Mouse (Mus musculus) limb, embryonic 14.5 days (tissue): ENCODE data around the gene Kirrel3. TPM values are rescaled to one million over a fixed set of nuclear protein-coding genes. Genes with fewer than 3 reads are reported as not detected.

Experiments
- ATAC-seq: fragments of 200-750 bp; cut with Nextera tagmentation; 2 replicates; pipeline ENCODE4 v1.8.0; 2017; ENCODE audit warnings: low read depth, moderate number of reproducible peaks, moderate TSS enrichment; ENCODE audit not compliant: low FRiP score
- DNase-seq: peaks from one replicate; pipeline ENCODE4 v3.0.0-alpha.2; 2015; ENCODE audit warnings: low spot score
- H3K27ac ChIP-seq: fragments of 300-500 bp; sonication (generic); replicated peaks from 2 replicates; pipeline ENCODE4 v1.5.1; 2014; ENCODE audit warnings: low read depth, mild to moderate bottlenecking, low read length, moderate library complexity, mixed read lengths
- H3K27me3 ChIP-seq: fragments of 300-500 bp; sonication (generic); 2 replicates; pipeline ENCODE4 v1.6.1; 2014; ENCODE audit warnings: low read length, mixed read lengths; ENCODE audit not compliant: control insufficient read depth, insufficient read depth
- H3K36me3 ChIP-seq: fragments of 300-500 bp; sonication (generic); 2 replicates; pipeline ENCODE4 v1.6.1; 2014; ENCODE audit warnings: mild to moderate bottlenecking, low read length, moderate library complexity, mixed read lengths; ENCODE audit not compliant: control insufficient read depth, insufficient read depth
- H3K4me1 ChIP-seq: fragments of 300-500 bp; sonication (generic); 2 replicates; pipeline ENCODE4 v1.6.1; 2014; ENCODE audit warnings: antibody characterized with exemption, low read length, mixed read lengths; ENCODE audit not compliant: control insufficient read depth, insufficient read depth
- H3K4me2 ChIP-seq: fragments of 300-500 bp; sonication (generic); replicated peaks from 2 replicates; pipeline ENCODE4 v1.6.1; 2014; ENCODE audit warnings: low read depth, mild to moderate bottlenecking, low read length, moderate library complexity; ENCODE audit not compliant: severe bottlenecking
- H3K4me3 ChIP-seq: fragments of 300-500 bp; sonication (generic); replicated peaks from 2 replicates; pipeline ENCODE4 v1.5.1; 2014; ENCODE audit warnings: low read length
- H3K9ac ChIP-seq: fragments of 300-500 bp; sonication (generic); 2 replicates; pipeline ENCODE4 v1.6.1; 2014; ENCODE audit warnings: mild to moderate bottlenecking, low read depth, low read length, moderate library complexity; ENCODE audit not compliant: severe bottlenecking
- H3K9me3 ChIP-seq: fragments of 300-500 bp; sonication (generic); 2 replicates; pipeline ENCODE4 v1.6.1; 2016; ENCODE audit warnings: low read length; ENCODE audit not compliant: control insufficient read depth
- POLR2A ChIP-seq: fragments of 200-500 bp; IDR thresholded peaks from 2 replicates; pipeline ENCODE4 v1.8.0; 2012; ENCODE audit warnings: inconsistent platforms, mild to moderate bottlenecking, moderate library complexity, borderline replicate concordance; ENCODE audit not compliant: insufficient read depth, insufficient read length; ENCODE audit errors: extremely low read depth
- WGBS: fragments of 180-500 bp; shearing (Covaris S2); extraction: QIAGEN DNeasy Blood & Tissue Kit; methylation state at CpG from one replicate; pipeline ENCODE4 v1.1.7; 2014; 5-methylcytosine and 5-hydroxymethylcytosine counted together
- polyA plus RNA-seq, 2 experiments: library from polyadenylated mRNA; depleted of rRNA in 1 of 2; stranded (reverse) in 1 of 2; unstranded in 1 of 2; fragments of >200 nt; fragmentation: Nextera tagmentation in 1 of 2; extraction: Ambion mirVana in 1 of 2; gene quantifications; 2 replicates each; pipeline versions ENCODE4 v1.2.1 to v1.2.3; 2012 to 2014

Kirrel3 gene
- polyA plus RNA-seq, 2 experiments, result 10.1 to 14.6 TPM

DNA sequence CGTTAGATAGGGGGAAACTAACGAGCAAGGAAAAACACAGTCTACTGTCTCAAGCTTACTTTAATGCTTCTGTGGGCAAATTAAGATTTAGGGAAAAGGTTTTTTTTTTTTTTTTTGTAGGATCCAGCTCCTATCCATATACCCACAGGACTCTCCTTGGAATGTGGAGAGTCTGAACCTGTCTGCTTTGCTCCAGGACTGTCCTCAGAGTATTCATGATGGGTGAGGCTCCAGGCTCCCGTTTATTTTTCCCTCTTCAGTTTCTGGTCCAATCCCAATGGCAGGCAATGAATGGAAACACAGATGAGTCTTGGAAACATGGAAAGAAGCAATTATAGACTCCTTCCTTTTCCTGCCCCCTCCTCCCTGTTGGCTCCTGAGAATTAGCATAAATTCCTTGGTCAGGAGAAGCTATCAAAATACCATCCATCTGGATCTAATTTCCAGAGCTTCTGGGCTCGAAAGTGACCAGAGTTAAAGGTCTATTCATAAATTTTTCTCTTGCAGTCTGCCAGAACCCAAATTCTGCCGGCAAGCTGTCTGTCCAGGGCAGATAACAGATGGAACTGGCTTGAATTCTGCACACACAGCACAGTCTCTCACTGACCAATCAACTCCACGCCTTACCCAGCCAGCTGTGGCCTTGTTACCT, 312.1 kb downstream of the Kirrel3 start:
- 23% methylated on average over 6 of the region's 6 CpGs for WGBS
- no peaks in the 10 kb centered on the region for H3K36me3 ChIP-seq

DNA sequence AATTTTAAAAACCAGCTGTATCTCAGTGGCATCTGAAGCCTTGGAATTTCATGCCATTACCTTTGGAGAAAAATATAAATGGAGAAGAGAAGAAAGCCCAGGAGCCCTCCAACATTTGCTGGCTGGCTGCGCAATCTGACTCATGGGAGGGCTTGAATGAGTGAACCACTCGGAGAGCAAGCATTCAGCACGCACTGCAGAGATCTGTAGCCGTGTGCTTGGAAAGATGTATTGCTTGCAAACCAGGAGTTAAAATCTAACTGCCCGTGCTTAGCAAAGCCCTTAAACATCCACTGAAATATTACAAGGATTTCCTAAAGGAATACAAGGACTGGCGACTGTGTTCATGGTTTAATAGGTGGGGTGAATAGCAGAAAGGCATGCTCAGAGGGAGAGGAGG, 316.0 kb downstream of the Kirrel3 start:
- no peaks in the 10 kb centered on the region for H3K9me3 ChIP-seq
- H3K4me1 ChIP-seq, result peaks cover 9% of the 10 kb centered on the region
- H3K4me2 ChIP-seq, result no peak overlapping the region
- H3K27me3 ChIP-seq, result no peaks in the 10 kb centered on the region
- H3K4me3 ChIP-seq, result no peak overlapping the region
- ATAC-seq, result no peak
- WGBS, result 58% methylated on average over 6 of the region's 6 CpGs
- no peak for DNase-seq
- no peaks in the 10 kb centered on the region for H3K36me3 ChIP-seq
- no peak overlapping the region for H3K9ac ChIP-seq
- no peak for TF ChIP-seq POLR2A
- H3K27ac ChIP-seq, result no peak overlapping the region

More for the DNA sequence above, 312.1 kb downstream of the Kirrel3 start:
- Histone ChIP-seq H3K4me1 (peaks cover 12% of the 10 kb centered on the region), H3K9me3 (no peaks in the 10 kb centered on the region), H3K9ac (no peak overlapping the region), H3K4me2 (no peak overlapping the region), H3K27me3 (no peaks in the 10 kb centered on the region), H3K27ac (no peak overlapping the region), H3K4me3 (no peak overlapping the region)
- DNase-seq (peak; percentile 53), ATAC-seq (peak; percentile 53)
- TF ChIP-seq POLR2A, result no peak

DNA sequence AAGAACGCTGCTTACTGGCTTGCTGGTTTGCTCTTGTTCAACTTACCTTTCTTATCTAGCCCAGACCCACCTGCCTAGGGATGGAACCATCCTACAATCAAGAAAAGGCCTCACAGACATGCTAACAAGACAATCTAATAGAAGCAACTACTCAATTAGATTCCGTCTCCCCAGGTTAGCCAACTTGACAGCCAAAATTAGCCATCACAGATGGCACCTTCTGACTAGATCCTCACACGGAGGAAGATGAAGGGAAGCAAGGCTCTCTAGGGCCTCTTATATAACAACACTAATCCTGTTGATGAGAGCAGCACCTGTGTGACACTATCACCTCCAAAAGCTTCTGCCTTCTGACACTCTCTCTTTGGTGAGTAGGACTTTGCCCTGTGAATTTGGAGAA, 321.2 kb downstream of the Kirrel3 start:
- H3K9me3 ChIP-seq, result no peaks in the 10 kb centered on the region
- no peak for ATAC-seq
- 78% methylated on average over 3 of the region's 3 CpGs for WGBS
- H3K4me3 ChIP-seq, result no peak overlapping the region
- no peak overlapping the region for H3K27ac ChIP-seq
- no peaks in the 10 kb centered on the region for H3K4me1 ChIP-seq
- no peak overlapping the region for H3K4me2 ChIP-seq
- H3K36me3 ChIP-seq, result no peaks in the 10 kb centered on the region
- no peak for DNase-seq
- TF ChIP-seq POLR2A, result no peak
- H3K27me3 ChIP-seq, result no peaks in the 10 kb centered on the region
- no peak overlapping the region for H3K9ac ChIP-seq

DNA sequence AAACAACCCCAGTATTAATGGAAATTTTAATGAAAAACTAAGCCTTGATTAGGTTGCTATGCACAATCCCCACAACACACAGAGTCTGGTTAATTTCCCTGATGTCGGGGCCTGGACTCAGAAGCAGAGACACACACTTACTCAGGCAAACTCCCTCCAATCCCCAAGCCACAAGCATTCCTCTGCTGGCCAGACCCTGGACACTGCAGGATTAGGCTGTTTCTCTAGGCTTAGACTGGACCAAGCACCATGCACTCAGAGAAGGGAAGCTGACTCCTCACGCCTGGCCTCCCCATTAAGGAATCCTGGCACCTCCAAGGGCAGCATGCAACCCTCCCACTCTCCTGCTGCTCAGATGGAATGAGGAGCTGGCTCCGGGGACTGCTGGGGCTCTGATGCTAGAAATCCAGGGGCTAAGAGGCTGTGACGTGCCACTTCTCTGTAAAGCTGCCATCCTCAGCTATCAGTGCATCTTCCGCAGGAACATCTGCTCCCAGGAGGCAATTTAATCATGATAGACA, 324.4 kb downstream of the Kirrel3 start:
- WGBS, result 63% methylated on average over 5 of the region's 5 CpGs
- no peak overlapping the region for H3K27ac ChIP-seq
- no peak overlapping the region for H3K4me3 ChIP-seq
- ATAC-seq (no peak), DNase-seq (no peak)
- no peak for TF ChIP-seq POLR2A
- H3K4me2 ChIP-seq, result no peak overlapping the region
- H3K4me1 ChIP-seq, result no peaks in the 10 kb centered on the region
- no peaks in the 10 kb centered on the region for H3K27me3 ChIP-seq
- H3K9me3 ChIP-seq, result no peaks in the 10 kb centered on the region
- H3K9ac ChIP-seq, result no peak overlapping the region
- no peaks in the 10 kb centered on the region for H3K36me3 ChIP-seq

DNA sequence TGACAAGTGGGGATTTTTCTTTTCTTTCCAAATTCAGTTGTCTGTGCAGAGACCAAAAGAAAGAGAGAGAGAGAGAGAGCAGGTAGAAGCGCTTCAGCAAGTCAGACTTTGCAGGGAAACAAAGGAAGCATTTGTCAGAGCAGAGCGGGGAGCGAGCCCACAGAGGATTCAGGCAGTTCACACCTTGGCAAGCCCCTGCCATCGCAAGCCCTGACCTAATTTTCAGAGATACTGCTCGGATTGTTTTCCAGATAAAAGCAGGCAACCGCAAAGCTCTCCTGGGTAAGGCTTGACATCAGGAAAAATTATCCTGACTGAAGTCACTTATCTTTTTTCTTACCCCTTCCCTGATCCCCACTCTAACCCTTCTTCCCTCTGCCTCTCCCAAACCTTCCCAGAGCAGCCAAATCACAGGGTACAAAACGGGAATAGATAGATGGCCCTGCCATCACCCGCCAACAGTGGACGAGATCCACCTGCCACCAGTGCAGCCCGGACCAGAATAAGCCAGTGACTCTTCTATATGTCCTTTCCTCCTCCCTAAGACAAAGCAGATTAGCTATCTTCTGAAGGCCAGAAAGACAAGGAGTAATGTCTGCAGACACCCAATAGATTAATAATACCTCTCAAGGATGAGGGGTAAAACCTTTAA, 332.8 kb downstream of the Kirrel3 start:
- DNase-seq (no peak), ATAC-seq (no peak)
- 35% methylated on average over 10 of the region's 10 CpGs for WGBS
- H3K27me3 ChIP-seq, result no peaks in the 10 kb centered on the region
- no peak overlapping the region for H3K4me3 ChIP-seq
- TF ChIP-seq POLR2A, result no peak
- H3K4me1 ChIP-seq, result no peaks in the 10 kb centered on the region
- no peaks in the 10 kb centered on the region for H3K9me3 ChIP-seq
- no peak overlapping the region for H3K4me2 ChIP-seq
- no peak overlapping the region for H3K27ac ChIP-seq
- H3K9ac ChIP-seq, result no peak overlapping the region
- H3K36me3 ChIP-seq, result no peaks in the 10 kb centered on the region
